Comparison of ENCODE assay signal across 10 mouse cellular contexts in genomic region chr6:135228465-135228941, GRCm38 (mm10). TPM values are rescaled to one million over a fixed set of nuclear protein-coding genes. Genes with fewer than 3 reads are reported as not detected.
DNase-seq lines count a peak whose midpoint lies in the region; ATAC-seq lines count a peak whose summit lies in the region.
"Had no signal": no experiment of that assay in that cellular context is flagged by ENCODE, and none has a peak within 500 bp of the region (broad histone marks: within the 10 kb centered on the region; RNA-seq: fewer than 3 reads in every experiment).

No protein-coding gene starts in this region.

- H3K27me3 ChIP-seq in kidney, embryonic 15.5 days, result no peaks in the 10 kb centered on the region

- 40% methylated on average over 10 of the region's 10 CpGs for WGBS in kidney, embryonic 15.5 days

- H3K4me2 ChIP-seq in kidney, embryonic 15.5 days, result peak overlapping the region; percentile 28; the same call in 1 of the 2 replicates

- H3K27ac ChIP-seq in kidney, embryonic 15.5 days, result peak overlapping the region; percentile 71; the same call in 1 of the 2 replicates

- no peaks in the 10 kb centered on the region for H3K9me3 ChIP-seq in kidney, embryonic 15.5 days (replicated peaks)

- peaks cover 22% of the 10 kb centered on the region for H3K4me1 ChIP-seq in kidney, embryonic 15.5 days

- DNase-seq in kidney, adult 11 months, result no peak
- DNase-seq in B cell, adult 2 months, result peak; percentile 37 to 43
- DNase-seq in brain, adult 2 months (ENCODE audit: low read depth, low spot score), result peak; percentile 74
- DNase-seq in lung, postnatal 36 days, result peak; percentile 42
- no peak for DNase-seq in urinary bladder, postnatal 14 days (ENCODE audit: low spot score)
- DNase-seq in layer of hippocampus, postnatal 10 days (ENCODE audit: low spot score in 2 of 2), result no peak
- DNase-seq: cerebellum, postnatal 36 days had no signal

- peaks cover 51% of the 10 kb centered on the region for H3K36me3 ChIP-seq in kidney, embryonic 15.5 days

- no peak overlapping the region for H3K4me3 ChIP-seq in kidney, embryonic 15.5 days (replicated peaks)

- H3K9ac ChIP-seq in kidney, embryonic 15.5 days, result no peak overlapping the region

- peak; percentile 92 for ATAC-seq in kidney, embryonic 15.5 days (replicated peaks; ENCODE audit: low FRiP score)
- no peak for ATAC-seq in cerebellum, adult (ENCODE audit: insufficient number of reproducible peaks, low FRiP score, low TSS enrichment)

RNA-seq across cellular contexts. Expression of gene Gsg1, which starts 25.6 kb away (rescaled TPM):
- polyA plus RNA-seq in kidney, embryonic 15.5 days (2015; fragmentation: Nextera tagmentation; extraction: Ambion mirVana), result 0.63 and 0.71 TPM in 2 replicates
- not detected for total RNA-seq in layer of hippocampus, postnatal 10 days (2021)
- total RNA-seq: left cerebral cortex, postnatal 25 days had no signal

RNA-seq across cellular contexts. Expression of gene Hebp1, which starts 30.7 kb away (rescaled TPM):
- polyA plus RNA-seq in kidney, embryonic 15.5 days (2015; fragmentation: Nextera tagmentation; extraction: Ambion mirVana), result 27.1 and 28.0 TPM in 2 replicates
- total RNA-seq in layer of hippocampus, postnatal 10 days (2021), result 10 to 100 TPM; 44.2 to 44.6 TPM

RNA-seq across cellular contexts. Expression of gene Fam234b, which starts 30.7 kb away (rescaled TPM):
- 35.5 and 37.4 TPM in 2 replicates for polyA plus RNA-seq in kidney, embryonic 15.5 days (2015; fragmentation: Nextera tagmentation; extraction: Ambion mirVana)
- 100 to 1,000 TPM; 112 to 127 TPM for total RNA-seq in layer of hippocampus, postnatal 10 days (2021)

Comparison
In these comparisons a context has a peak if more than half of its experiments do, and no peak if none do; other contexts are left out.
1. DNase-seq: peak in B cell, adult 2 months (2 of 2), brain, adult 2 months (single experiment) and lung, postnatal 36 days (single experiment); none in kidney, adult 11 months (single experiment), urinary bladder, postnatal 14 days (single experiment) and layer of hippocampus, postnatal 10 days (0 of 2).